Mouse (Mus musculus): Measurements from ENCODE around the gene Cry2. TPM values are rescaled to one million over a fixed set of nuclear protein-coding genes. Genes with fewer than 3 reads are reported as not detected.
A peak's percentile ranks its signal among the peaks of the same experiment; 100 is the strongest.

Cry2 gene
- total RNA-seq, 2 experiments from 2014 or later: 3.2 to 3.5 TPM

DNA sequence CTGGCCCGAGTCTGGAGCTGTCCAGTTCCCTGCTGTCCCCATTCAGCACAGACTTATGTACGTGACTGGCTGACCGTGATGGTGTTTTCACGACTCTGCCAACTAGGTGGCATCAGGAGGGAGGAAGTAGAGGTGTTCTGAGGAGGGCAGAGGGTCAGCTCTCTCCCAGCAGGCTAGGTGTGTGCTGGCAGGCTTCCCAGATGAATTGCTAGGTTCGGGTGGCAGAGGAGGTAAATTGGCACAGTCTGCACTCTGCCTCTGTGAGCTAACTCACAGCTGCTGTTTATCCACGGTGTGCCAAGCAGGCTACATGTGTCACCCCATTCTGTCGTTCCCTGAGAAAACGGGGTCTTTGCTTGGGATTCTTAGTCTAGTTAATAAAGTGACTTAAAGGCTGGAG, 12.8 kb upstream of the Cry2 start:
- no peak for ATAC-seq (ENCODE audit: poor library complexity, severe bottlenecking)

DNA sequence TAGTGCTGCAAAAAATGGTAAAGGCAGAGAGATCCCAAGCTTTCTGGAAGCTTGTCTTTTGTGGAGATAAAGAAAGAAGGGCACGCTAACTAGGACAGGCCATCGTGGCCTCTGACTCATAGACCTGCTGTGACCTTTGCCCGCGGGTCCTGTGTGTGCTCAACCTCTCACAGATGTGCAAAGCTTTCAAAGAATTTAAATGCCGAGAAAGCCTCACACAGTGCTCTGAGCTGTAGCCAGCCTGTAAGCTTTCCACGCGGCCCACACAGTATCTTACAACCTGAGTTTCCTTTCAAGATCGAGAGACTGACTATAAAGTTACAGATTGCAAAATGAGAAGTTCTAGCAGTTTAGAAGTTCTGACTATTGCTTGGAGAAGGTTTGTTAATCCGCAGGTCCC, 12.0 kb upstream of the Cry2 start:
- no peak for ATAC-seq (ENCODE audit: poor library complexity, severe bottlenecking)

DNA sequence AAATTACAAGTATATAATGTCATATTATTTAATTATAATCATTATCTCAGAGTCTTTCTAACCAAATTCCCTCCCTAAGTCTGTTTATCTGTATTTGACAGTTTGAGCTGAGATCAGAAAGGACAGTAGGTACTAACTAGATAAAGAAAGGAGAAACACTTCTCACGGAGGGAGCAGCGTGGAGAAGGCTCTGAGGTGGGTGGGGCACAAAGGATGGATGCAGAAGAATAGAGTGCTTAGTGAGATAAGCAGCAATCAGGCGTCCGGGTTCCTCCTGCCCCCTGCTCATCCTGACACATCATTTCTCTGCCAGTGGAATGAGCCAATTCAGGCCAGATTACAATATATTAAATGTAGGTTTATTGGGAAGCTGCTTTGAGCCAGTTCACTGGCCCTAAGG, 10.5 kb upstream of the Cry2 start:
- no peak for ATAC-seq (ENCODE audit: poor library complexity, severe bottlenecking)

DNA sequence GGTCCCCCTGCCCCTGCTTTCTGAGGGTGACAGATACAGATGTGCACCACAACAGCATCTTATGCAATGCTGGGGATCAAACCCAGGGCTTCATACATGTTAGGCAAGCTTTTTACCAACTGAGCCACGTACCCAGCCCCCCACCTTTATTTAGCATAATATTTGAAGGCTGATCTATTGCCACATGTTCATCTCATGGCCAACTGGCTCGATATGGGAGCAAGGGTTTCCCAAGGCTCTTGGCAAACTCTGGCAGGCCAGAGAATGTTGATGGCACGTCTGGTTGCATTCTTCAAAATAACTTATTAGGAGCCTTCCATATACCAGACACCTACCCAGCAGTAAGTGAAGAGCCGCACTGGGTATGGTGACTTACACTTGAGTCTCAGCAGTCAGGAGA, 9.5 kb upstream of the Cry2 start:
- no peak for ATAC-seq (ENCODE audit: poor library complexity, severe bottlenecking)

DNA sequence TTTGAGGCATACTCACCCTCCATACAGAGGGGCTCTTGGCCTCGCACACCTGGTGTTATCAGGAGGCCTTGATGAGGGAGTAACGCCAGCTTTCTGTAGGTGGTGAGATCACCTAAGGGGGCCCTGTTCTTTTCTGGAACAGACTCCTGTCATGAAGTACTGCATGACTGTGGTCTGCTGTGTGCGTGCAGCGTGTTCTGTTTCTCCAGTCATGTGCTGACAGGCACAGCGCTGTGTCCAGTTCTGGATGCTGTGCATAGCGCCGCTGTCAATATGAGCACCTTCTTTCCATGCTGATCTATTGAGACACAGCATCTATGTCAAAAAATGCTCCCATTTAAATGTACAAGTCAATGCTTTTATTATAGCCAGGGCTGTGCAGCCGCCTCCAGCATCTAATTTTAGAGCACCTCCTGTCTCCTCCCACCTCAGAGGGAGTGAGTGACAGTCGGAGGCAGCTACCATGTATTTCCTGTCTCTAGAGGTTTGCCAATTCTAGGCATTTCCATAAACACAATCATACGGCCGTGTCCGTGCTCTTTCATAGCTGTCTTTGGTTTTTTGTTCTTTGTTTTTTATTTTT, 8.7 kb upstream of the Cry2 start:
- ATAC-seq (ENCODE audit: poor library complexity, severe bottlenecking): no peak

DNA sequence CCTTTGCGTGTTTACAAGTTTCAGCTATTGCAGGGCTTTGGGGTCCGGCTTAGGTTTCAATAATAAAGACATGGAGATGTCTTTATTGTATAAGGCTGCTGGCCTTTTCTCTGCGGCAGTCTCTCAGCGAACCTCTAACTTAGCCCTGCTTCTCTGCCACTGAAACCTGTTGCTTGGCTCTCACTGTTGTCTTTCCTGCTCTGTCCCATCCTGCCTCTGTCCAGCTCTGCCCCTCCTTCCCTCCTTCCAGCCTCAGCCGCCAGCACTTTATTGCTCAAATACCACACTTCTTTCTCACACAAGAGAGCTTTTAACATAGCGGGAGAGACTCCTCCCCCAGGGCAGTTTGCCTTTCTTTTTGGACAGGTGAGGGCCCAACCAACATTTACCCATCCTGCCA, 6.6 kb upstream of the Cry2 start:
- no peak for ATAC-seq (ENCODE audit: poor library complexity, severe bottlenecking)

DNA sequence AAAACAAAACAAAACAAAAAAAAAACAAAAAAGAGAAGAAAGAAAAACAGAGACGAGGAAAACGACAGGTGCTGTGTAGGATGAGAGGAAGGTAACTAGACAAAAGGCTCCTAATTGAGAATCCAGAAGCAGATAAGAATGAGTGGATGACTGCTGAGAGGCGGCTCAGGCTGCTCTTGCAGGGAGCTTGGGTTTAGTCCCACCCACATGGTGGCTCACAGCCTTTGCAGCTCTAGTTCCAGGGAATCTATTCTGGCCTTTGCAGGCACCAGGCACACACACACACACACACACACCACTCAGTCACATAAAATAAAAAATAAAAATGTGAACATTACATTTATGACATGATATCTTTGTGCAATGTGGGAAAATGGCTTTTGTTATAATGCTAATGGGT, 4.7 kb upstream of the Cry2 start:
- ATAC-seq (ENCODE audit: poor library complexity, severe bottlenecking): no peak

DNA sequence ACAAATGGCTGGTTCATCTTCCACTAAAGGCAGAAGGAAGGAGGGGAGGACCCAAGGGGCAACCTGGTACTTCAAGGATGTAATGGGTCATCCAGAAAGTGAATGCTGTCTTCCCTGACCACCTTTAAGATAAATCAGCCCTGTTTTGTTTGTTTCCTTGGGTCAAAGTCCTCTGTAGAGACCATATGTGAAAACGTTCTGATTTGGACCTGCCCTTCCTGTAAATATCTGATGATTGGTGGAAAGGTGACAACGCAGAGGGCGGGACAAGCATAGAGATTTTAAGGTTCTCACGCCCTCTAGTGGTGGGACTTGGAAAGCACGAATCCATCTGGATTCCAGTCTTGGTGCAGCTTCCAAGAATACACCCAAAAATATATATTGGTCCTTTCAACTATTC, 4.0 kb upstream of the Cry2 start:
- peak; percentile 40 for ATAC-seq (ENCODE audit: poor library complexity, severe bottlenecking)

DNA sequence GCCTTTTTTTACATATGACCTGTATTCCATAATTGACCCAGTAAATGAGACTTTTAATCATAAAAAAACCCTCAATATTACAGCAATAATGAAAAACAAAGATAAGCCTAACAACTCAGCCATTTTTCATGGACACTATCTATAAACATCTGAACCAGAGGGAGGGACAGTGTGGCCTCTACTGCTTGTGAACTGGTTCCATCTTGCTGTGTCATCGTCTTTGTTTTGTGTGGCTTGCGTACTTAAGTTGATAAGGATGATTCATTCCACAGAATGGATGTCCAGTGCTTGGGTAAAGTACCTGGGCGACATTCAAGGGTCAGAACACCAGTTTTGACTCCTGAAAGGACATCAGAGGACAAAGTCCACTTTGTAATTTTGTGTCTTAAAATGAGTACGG, 3.5 kb upstream of the Cry2 start:
- no peak for ATAC-seq (ENCODE audit: poor library complexity, severe bottlenecking)

DNA sequence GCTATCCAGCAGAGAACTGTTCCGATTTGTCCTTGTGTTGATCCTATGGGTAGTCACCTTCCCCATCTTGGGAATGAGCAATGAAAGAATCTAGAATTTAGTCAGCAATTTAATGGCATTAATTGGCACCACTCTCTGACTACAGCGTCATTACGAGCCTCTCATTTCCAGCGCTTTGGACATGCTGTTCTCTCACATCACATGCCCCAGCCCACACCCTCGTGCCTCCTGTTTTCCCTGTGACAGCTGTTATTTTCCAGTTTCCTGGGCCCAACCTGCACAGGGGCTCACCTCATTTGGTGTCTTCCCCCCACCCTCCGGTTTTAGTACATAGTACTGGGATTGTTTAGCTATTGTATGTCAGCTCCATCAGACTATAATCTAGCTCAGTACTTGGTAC, 1.2 kb upstream of the Cry2 start:
- no peak for ATAC-seq (ENCODE audit: poor library complexity, severe bottlenecking)

DNA sequence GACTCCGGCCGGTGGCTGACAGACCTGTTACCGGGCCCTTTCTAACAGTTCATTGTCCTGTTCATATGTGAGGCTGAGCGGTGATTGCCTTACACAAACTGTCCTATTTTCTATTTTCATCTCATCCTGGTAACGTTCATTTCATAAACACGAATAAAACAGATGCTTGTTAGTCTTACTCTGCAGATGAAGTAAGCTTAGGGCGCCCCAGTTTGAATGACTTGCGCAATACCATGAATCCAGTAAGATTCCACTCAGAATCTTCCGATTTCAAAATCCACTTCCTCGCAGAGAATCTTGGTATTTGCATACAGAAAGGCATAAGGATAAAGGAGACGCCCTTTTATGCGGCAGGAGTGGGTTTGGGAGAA, 517 bp upstream of the Cry2 start:
- peak; percentile 8 for ATAC-seq (ENCODE audit: poor library complexity, severe bottlenecking)

DNA sequence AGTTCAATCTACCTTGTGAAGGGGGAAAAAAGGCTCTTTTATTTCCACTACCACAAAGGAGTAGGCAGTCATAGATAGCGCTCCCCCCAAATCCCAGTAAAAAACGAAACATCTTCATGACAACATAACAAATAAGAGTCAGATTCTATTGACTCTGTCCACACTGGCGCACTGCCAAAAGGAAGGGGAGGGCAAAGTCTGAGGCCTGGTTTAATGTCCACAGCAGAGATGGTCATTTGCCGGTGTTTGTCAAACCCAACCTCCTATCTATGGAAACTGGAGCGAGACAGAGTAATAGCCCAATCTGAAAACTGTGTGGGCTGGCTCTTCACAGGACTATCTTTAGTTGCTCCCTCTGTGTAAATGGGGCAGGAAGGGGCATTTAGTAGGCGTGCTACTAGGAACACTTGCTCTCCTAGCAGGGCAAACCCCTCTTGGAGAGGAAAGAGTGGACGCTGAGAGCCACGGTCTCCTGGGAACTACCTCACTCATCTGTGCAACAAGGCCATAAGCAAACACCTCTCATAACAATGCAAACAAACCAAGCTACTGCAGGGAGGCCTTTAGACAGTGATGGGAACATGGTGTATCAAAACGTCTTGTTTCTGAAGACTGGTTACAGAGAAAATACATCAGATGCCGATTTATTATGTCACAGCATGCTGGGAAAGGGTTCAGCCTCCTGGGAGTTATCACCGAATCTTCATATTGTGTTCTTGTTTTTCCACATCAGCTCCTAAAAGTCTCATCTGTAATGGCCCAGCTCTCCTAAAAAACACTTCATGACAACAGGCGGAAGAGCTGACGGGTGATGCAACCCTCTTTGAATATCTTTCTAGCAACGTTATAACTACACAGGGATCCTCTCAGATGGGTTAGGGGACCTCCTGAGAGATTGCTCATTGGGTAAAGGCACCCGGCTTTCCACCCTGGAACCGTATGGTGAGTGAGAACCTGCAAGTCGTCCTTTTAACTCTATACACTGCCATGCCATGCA, 1.2 kb downstream of the Cry2 start:
- no peak for ATAC-seq (ENCODE audit: poor library complexity, severe bottlenecking)

DNA sequence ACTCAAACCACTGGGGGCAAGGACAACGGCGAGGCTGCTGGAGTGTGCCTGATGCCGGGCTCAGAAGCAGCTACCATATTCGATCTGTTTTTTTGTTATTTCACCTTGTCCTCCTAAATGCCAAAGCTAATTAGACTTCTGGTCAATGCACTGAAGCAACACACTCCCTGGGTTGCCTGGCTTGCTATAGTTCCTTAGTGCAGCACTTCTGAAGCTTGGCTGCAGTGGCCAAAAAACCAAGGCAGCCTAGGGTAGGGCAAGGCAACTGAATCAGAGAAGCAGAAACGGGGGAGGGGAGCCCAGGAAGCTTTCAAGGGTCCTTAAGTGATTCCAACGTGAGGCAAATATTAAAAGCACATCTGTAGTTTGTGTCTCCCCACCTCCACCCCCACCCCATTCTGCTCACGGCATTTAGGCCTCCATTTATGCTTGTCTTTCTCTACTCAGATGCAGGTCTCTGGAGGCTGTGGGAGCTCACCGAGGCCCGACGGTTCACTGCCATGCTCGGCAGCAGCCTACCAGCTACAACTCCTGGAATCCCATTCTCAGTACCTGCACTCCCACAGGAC, 2.1 kb downstream of the Cry2 start:
- ATAC-seq (ENCODE audit: poor library complexity, severe bottlenecking): no peak

DNA sequence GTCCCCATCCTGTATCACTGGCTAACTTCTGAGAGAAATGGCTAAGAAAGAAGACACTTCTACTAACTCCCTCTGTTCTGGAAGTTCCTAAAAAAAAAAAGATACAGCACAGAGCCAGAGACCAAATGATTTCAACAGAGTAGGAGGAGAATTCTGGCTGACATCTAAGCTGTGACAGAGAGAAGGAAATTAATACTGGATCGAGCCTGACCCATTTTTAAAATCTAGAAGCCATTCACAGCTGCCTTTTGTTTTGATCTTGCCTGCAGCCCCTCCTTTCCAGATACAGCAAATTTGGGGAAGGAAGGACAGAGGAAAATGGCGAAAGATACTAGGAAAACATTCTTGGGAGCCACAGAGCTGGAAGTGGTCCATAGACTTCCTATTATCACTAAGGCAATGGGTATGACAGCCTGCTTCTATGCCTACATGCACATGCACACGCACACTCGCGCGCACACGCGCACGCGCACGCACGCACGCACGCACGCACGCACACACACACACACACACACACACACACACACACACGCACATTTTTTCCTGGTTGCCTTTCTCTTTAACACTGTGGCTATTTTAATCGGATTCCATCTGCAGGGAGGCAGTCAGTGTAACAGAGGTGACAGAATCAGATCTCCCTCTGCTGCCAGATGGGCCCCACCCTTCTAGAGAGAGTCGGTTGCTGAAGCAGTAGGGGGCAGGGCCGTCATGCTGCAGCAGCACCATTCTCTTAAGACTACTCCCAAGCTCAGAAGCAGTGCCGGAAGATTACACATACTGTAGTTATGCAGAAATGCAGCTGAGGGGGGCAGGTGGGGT, 2.9 kb downstream of the Cry2 start:
- ATAC-seq (ENCODE audit: poor library complexity, severe bottlenecking): no peak

DNA sequence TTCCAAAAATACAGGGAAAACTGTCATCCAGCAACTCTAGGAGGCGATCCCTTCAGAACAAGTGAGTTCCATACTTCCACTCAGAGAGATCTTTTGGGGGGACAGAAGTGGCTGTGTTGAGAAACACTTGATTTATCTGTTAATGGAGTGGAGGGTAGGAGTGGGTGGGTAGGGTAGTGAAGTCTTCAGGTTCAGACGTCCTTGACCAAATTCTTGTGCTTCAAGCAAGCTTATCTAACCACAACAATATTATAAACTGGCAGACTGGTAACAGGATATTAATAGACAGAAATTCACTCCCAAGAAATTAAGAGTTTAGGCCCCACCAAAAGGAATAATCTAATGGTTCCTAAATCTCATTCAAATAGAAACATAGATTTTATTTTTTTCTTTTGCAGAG, 3.8 kb downstream of the Cry2 start:
- no peak for ATAC-seq (ENCODE audit: poor library complexity, severe bottlenecking)

DNA sequence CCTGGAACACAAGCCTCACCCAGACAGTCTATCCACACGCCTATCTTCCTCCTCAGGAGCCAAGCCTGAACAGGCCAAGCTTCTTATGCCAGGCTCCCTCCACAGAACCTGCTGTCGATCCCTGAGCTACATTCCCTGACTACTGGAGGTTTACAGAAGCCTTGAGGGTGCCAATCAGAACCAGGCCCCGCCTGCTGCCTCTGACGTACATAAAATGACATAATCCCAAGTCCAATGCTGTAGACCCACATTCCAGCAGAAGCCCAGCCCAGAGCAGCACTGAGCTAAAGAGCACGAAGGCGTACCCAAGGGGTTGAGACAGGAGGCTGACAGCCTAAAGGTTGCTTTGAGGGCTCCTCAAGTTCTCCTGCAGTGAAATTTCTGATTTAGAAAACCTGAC, 6.0 kb downstream of the Cry2 start:
- no peak for ATAC-seq (ENCODE audit: poor library complexity, severe bottlenecking)

DNA sequence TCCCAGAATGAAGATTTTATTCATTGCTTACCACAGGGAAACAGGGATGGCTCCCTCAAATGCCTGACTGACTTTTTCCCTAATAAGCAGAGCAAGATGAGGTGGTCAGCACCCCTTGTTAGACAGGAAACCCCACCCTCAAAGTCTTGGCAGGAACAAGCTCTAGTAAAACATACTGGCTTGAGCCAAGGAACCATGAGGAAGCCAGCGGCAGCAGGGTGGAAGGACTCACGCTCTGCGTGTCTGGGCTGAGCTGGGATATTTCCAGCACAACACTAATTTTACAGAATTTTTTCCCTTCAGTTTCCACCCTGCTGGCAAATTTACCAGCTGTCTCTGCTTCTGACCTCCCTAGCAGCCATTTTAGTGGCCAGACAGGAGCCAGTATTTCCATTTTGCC, 7.4 kb downstream of the Cry2 start:
- ATAC-seq (ENCODE audit: poor library complexity, severe bottlenecking): no peak

DNA sequence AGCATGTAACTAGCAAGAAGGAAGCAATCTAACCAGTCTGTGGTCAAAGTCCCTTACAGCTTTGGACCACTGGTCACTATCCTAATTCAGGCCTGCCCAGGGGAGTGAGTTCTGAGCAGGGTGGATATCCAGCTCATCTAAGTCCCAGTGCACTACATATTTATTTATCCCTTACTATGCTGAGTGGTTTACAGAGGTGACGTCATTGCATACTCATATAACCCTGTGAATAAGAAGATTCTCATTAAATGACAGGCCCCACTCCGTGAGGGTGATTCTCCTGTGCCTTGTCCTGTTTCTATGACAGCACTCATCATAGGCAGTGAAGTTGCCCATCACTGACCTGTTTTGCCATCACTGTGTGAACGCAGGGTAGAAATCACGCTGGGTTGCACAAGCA, 8.5 kb downstream of the Cry2 start:
- ATAC-seq (ENCODE audit: poor library complexity, severe bottlenecking): no peak

DNA sequence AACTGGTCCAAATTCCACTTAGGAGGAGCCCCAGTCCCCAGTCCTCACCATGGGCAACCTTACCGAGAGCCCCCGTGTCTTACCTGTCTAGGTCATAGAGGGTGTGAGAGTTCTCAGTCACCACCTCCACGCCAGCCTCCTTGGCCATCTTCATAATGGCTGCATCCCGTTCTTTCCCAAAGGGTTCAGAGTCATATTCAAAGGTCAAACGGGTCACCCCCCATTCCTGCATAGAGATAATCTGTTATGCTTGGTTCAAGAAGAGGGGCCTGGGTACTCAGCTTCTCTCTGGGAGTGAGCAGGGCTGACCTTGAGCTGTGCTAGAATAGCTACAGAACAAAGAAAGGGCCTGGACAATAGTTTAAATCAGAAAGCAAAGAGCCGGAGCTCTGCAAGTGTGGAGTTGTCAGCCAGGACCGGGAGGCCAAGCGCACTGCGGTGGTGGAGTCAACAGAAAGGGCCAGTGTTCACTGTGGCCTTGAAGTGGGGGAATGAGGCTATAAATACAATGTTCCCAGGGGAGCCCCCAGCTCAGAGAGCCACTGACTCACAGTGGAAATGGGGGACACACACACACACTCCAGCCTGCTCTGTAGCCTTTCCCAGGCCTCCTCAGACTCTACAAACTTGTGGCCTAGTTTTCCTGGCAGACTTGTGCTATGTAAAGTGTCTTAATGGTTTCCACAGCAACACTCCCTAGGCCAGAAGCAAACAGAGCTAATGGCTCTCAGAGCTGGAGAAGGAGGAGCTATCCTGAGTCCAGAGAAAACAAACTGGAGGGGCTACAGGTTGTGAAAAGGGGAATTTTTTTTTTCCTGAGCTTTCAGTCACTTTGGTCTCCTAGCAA, 9.2 kb downstream of the Cry2 start:
- no peak for ATAC-seq (ENCODE audit: poor library complexity, severe bottlenecking)

DNA sequence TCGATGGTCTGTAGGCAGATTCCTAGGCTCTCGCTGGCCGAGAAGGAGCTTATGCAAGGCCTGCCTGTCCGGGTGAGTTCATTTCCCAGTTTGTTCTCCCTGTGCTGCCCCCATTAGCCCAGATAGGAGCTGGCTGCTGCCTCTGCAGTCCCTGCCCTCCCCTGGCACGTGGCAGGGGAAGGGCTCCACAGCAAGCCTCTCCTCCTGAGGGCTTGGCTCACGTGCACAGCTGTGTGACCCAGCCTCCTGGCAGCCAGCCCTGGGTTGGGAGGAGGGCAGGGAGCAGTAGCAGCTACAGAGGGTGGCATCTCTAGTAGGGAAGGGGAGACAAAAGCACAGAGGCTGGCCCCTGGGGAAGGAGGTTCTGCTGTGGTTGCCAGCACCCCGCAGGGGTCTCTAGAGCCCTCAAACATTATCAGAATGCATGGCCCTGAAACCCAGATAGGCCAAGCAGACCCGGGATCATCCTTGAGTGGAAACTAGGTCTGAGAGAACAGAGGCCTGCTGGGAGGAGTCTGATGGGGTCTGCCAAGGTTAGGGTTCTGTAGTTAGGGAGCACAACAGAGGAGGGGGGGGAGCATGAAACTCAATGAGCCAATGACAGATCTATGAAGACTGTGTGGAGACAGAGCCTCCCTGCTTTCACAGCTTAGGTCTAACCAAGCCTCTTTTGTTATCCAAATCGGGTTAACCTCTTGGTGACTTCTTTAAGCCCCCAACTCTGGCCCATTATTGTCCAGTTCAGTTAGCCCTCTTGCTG, 10.0 kb downstream of the Cry2 start:
- no peak for ATAC-seq (ENCODE audit: poor library complexity, severe bottlenecking)
